Mouse (Mus musculus): ENCODE data around the gene Sh3d21.
"Not testable (repeated sequence)": the region's sequence is repeated elsewhere in the genome, so short reads cannot be mapped to it uniquely, and the experiment has no call there.

The Sh3d21 gene

GRCm38 (mm10) chr4:126163067-126163659 is at the start of gene Sh3d21:
TSS of gene Sh3d21 (minus strand) at chr4:126163491.
- DNase-seq (ENCODE audit: low read depth, low spot score), result no peak

- DNase-seq (ENCODE audit: low read depth, low spot score), result no peak
Observed at GRCm38 (mm10) chr4:126207081-126207480, 43.8 kb upstream of the Sh3d21 start.

- no peak for DNase-seq (ENCODE audit: low read depth, low spot score)
Observed at GRCm38 (mm10) chr4:126205386-126205785, 42.1 kb upstream of the Sh3d21 start.

GRCm38 (mm10) chr4:126204661-126205230 is 41.5 kb upstream of the Sh3d21 start:
- DNase-seq (ENCODE audit: low read depth, low spot score), result no peak

GRCm38 (mm10) chr4:126204016-126204415 is 40.7 kb upstream of the Sh3d21 start:
- peak; percentile 53 for DNase-seq (ENCODE audit: low read depth, low spot score)

DNA sequence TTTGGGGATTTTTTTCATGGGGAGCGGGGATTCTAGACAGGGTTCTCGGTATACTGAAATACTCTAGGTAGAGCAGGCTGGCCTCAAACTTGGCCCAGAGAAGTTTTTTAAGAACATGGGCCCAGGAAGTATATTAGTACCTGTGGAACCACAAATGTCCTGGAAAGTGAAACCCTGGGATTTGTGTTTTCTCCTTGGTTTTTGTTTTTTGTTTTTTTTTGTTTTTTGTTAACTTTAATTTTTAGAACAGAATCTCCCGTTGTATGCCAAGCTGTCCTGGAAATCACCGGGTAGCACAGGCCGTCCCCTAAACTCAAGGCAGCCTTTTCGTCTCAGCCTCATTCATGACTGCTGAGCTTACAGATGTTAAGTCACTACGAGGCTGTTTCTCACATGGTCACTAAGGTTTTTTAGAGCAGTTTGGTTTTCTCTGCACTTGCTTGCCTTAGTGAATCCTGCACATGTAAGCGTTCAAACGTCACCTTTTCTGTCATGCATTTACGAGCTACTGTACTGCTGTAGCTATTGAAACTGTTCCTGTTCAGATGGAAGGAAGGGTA is 40.1 kb upstream of the Sh3d21 start:
- no peak for DNase-seq (ENCODE audit: low read depth, low spot score)

DNA sequence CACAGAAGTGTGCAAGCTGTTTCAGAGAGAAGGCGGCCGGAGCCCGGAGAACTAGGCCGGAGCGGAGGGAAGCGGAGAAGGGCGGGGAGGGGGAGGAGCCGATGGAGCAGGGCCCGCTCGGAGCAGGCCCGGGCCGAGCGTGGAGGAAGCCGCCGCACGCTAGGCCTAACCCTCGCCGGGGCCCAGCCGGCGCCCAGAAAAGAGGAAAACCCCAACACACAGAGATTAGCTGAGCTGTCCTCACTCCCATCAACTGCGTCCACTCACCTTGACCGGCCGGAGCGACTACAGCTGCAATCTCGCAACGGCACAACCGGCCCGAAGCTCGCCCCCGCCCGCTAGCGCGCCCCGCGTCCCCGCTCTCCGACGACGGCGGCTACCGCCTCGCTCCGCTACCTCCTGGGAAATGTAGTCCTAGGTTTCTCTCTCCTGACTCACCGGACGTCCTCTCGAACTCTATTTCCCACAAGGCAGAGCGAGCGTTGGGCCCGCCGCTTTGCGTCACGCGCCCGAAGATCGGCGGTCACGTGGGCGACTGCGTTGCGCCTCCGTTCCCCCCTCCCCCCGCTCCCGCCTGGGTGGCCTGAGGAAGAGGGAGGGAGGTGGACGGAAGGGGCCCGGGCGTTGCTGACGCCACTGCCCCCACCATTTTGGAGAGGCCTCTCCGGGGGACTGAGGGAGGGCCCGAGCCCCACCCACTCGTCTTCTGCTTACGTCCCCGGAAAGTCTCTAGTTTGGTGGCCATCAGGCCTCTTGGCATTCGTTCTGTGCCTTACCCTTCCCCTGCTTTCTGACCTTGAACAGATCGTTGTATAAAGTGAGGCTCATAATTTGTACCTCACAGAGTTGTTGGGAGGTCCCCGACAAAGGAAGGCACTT is 39.3 kb upstream of the Sh3d21 start, which contains the start of gene Thrap3:
TSS of gene Thrap3 (minus strand) at position 458 of the 879 bp plus-strand sequence.
- DNase-seq (ENCODE audit: low read depth, low spot score), result peak; percentile 94

DNA sequence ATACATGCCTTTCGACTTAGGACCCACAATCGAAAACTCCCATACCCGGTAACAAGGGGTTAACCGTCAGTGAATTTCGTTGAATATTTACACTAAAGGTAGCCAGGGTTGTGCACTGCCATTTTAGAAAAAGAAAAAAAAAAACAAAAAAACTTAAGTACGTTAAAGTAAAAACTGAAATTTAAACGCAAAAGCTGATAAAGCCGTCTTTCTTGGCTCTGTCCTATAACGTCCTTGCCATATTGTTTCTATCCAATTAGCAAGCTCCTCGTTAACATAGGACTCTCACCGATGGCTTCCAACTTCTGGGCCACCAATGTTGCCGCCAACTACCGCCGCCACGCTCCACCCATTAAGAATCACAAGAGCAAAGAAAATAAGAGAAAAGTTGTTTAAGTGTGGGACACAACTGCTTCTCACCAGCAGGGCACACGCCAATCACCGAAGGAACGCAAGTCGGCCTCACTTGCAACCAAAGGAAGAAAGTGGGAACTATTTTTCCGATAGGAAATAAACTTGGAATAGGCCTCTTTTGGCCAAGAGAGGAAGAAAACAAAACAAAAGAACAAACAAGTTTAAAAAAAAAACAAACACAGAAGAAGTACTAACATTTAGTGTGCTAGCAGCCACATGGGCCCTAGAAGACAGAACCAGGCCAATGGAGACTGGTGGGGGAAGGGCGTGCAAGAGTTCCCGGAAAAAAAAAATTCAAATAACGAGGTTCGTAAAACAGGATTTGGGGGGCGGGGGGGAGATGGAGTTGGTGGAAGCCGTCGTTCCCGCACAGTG is 38.4 kb upstream of the Sh3d21 start:
- peak; percentile 38 for DNase-seq (ENCODE audit: low read depth, low spot score)

GRCm38 (mm10) chr4:126200656-126201055 is 37.4 kb upstream of the Sh3d21 start:
- DNase-seq (ENCODE audit: low read depth, low spot score), result no peak

GRCm38 (mm10) chr4:126200036-126200435 is 36.7 kb upstream of the Sh3d21 start:
- no peak for DNase-seq (ENCODE audit: low read depth, low spot score)

GRCm38 (mm10) chr4:126199556-126199955 is 36.3 kb upstream of the Sh3d21 start:
- no peak for DNase-seq (ENCODE audit: low read depth, low spot score)

DNA sequence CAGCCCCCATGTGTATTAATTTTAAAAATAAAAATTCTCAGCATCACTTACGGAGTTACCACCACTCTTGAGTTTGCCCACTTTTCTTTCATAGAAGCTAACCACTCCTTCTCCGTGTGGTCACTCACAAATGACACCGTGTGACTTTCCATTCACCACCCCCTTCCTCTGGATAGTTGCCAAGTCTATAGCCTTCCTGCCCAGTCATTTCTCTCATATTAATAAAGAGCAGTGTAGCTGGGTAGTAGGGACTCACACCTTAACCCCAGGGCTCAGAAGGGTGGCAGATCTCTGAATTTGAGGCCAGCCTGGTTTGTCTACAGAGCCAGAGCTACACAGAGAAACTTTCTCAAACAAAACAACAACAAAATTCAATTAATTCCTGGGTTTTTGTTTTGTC is 34.2 kb upstream of the Sh3d21 start:
- no peak for DNase-seq (ENCODE audit: low read depth, low spot score)

DNA sequence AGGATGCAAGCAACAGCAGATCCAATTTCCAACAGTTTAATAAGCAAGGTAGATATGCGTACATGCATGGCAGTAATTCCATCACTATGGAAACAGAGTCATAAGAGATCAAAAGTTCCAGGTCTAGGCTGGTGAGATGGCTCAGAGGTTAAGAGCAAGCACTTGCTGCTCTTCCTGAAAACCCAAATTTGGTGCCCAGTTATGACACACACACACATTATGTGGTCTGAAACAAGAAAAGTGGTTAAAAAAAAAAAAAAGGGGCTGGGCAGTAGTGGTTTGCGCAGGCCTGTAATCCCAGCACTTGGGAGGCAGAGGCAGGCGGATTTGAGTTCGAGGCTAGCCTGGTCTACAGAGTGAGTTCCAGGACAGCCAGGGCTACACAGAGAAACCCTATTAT is 31.6 kb upstream of the Sh3d21 start:
- DNase-seq (ENCODE audit: low read depth, low spot score), result no peak

GRCm38 (mm10) chr4:126194216-126194615 is 30.9 kb upstream of the Sh3d21 start:
- DNase-seq (ENCODE audit: low read depth, low spot score), result no peak

DNA sequence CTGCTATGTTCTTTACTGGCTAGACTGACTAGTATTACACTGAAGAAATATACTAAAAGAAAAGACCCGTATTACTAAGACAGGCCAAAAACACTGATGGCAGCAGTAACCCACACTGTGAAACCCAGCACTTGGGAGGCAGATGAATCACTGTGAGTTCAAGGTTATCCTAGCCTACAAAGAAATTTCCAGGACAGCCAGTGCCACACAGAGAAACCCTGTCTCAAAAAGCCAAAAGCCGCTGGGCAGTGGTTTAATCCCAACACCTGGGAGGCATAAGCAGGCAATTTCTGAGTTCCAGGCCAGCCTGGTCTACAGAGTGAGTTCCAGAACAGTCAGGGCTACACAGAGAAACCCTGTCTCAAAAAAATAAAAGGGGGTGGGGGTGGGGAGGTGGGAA is 27.3 kb upstream of the Sh3d21 start:
- DNase-seq (ENCODE audit: low read depth, low spot score), result no peak

GRCm38 (mm10) chr4:126187096-126187495 is 23.8 kb upstream of the Sh3d21 start:
- no peak for DNase-seq (ENCODE audit: low read depth, low spot score)

GRCm38 (mm10) chr4:126183034-126183433 is 19.7 kb upstream of the Sh3d21 start:
- no peak for DNase-seq (ENCODE audit: low read depth, low spot score)

- no peak for DNase-seq (ENCODE audit: low read depth, low spot score)
Observed at GRCm38 (mm10) chr4:126181170-126181957, 18.1 kb upstream of the Sh3d21 start.

GRCm38 (mm10) chr4:126175980-126176379 is 12.7 kb upstream of the Sh3d21 start:
- not testable (repeated sequence) for DNase-seq (ENCODE audit: low read depth, low spot score)

DNA sequence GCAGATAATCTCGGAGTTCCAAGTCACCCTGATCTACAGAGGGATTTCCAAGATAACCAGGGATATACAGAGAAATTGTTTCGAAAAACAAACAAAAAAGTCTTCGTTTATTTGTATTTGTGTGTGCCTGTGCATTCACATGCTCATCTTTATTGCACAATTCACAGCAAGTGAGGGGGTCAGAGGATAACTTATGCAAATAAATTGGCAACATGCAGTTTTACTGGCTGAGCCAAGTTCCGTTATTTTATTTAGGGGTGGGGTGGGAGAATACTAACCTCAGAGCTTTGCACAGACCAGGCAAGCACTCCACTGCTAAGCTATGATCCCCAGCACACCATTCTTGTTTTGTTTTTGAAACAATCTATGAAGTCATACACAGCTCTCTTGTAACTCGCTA is 10.5 kb upstream of the Sh3d21 start:
- DNase-seq (ENCODE audit: low read depth, low spot score), result no peak

DNA sequence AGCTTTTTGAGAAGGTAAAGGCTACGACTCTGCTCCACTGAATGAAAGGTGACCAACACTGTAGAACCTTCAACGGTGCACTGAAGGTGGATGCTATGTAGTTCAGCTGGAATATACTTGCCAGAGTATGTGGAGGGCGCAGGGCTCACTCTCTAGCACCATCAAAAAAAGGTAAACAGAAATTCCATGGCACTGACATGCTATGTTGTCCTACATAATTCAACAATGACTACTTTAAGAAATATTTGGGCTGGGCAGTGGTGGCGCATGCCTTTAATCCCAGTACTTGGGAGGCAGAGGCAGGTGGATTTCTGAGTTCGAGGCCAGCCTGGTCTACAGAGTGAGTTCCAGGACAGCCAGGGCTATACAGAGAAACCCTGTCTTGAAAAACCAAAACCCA is 7.4 kb upstream of the Sh3d21 start:
- not testable (repeated sequence) for DNase-seq (ENCODE audit: low read depth, low spot score)
